Mouse (Mus musculus) olfactory bulb, adult 2 months (tissue): ENCODE measurements around the gene Polr2a.

ENCODE experiments used
- CTCF ChIP-seq: fragments of 200-500 bp; IDR thresholded peaks from 2 replicates; pipeline ENCODE4 v1.5.1; 2012; ENCODE audit warnings: low read depth, mild to moderate bottlenecking, low read length, moderate library complexity; ENCODE audit not compliant: insufficient read depth
- POLR2A ChIP-seq: fragments of 200-500 bp; IDR thresholded peaks from 2 replicates; pipeline ENCODE4 v1.6.1; 2012; ENCODE audit warnings: mild to moderate bottlenecking, low read depth, low read length, moderate library complexity; ENCODE audit not compliant: insufficient read depth

GRCm38 (mm10) chr11:69719423-69719822, 39.0 kb downstream of the Polr2a start:
- no peak for TF ChIP-seq POLR2A
- no peak for TF ChIP-seq CTCF
